Mouse (Mus musculus): ENCODE measurements at regions not wholly inside any gene's neighbourhood (a gene's known extent, or its start where the extent isn't known, plus 50 kb on each side); places are given as distances from the start of the nearest gene placed in this dataset.

- no peak overlapping the region for H3K4me3 ChIP-seq (ENCODE audit: low read depth, low read length)
- H3K4me1 ChIP-seq (ENCODE audit: insufficient read depth, low read depth, low read length): no peaks in the 10 kb centered on the region
- no peaks in the 10 kb centered on the region for H3K27me3 ChIP-seq (ENCODE audit: insufficient read depth, low read length)
- TF ChIP-seq GATA2 (IDR thresholded peaks at IDR 0.05; ENCODE audit: borderline replicate concordance, low read depth, low read length) (no peak), CTCF (IDR thresholded peaks at IDR 0.05; ENCODE audit: low read depth, low read length) (no peak), POLR2AphosphoS5 (IDR thresholded peaks at IDR 0.05; ENCODE audit: insufficient replicate concordance, low read depth, low read length) (no peak), GATA1 (IDR thresholded peaks at IDR 0.05; ENCODE audit: borderline replicate concordance, low read length) (no peak), TAL1 (conservative IDR thresholded peaks at IDR 0.05; ENCODE audit: low read depth, low read length) (no peak)
- DNase-seq (ENCODE audit: low spot score) (no peak), ATAC-seq (ENCODE audit: extremely low read depth, insufficient number of reproducible peaks, low FRiP score, poor library complexity, severe bottlenecking) (no peak)
- peaks cover 49% of the 10 kb centered on the region for H3K9me3 ChIP-seq (replicated peaks)
- H3K36me3 ChIP-seq (replicated peaks): no peaks in the 10 kb centered on the region
Measured at GRCm38 (mm10) chr14:105397467-105397866, 139.1 kb downstream of the Ndfip2 start.

DNA sequence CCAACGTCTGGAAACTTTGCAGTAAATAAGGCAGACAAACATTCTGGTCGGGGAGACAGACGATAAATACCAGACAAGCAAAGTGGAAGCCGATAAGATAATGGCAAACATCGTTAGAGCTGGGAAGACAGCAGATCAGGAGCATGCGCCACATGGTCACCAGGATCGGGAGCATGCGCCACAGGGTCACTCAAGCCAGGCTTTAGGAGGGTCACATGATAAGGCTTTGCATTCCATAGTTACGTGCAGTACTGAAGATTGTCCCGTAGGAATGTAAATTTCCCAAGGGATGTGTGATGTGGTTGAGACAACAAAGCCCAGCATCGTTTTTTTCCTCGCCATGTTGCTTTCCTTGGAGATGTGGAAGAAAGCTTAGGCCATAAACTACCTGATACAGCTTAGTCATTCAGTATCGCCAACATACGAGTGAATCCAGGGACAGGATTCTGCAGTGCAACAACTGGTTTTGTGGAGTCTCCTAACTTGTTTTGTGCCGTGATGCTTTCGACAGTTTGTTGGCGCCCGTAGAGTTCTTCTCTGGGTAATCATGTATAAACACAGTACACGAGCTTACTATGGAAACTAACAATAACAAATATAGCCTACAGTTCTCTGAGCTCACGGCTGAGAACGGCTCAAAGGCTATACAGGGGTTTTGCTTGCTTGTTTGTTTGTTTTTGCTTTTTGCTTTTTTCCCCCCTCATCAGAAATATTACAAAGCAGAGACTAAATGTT is 133.9 kb downstream of the Ndfip2 start:
- H3K4me1 ChIP-seq (ENCODE audit: insufficient read depth, low read depth, low read length): no peaks in the 10 kb centered on the region
- H3K27me3 ChIP-seq (ENCODE audit: insufficient read depth, low read length): no peaks in the 10 kb centered on the region
- DNase-seq (ENCODE audit: low spot score) (no peak), ATAC-seq (ENCODE audit: extremely low read depth, insufficient number of reproducible peaks, low FRiP score, poor library complexity, severe bottlenecking) (no peak)
- H3K4me3 ChIP-seq (ENCODE audit: low read depth, low read length): no peak overlapping the region
- H3K36me3 ChIP-seq (replicated peaks): no peaks in the 10 kb centered on the region
- H3K9me3 ChIP-seq (replicated peaks): peaks cover 50% of the 10 kb centered on the region
- TF ChIP-seq GATA2 (IDR thresholded peaks at IDR 0.05; ENCODE audit: borderline replicate concordance, low read depth, low read length) (no peak), GATA1 (IDR thresholded peaks at IDR 0.05; ENCODE audit: borderline replicate concordance, low read length) (no peak), CTCF (IDR thresholded peaks at IDR 0.05; ENCODE audit: low read depth, low read length) (no peak), TAL1 (conservative IDR thresholded peaks at IDR 0.05; ENCODE audit: low read depth, low read length) (no peak), POLR2AphosphoS5 (IDR thresholded peaks at IDR 0.05; ENCODE audit: insufficient replicate concordance, low read depth, low read length) (no peak)

- ATAC-seq (ENCODE audit: extremely low read depth, insufficient number of reproducible peaks, low FRiP score, poor library complexity, severe bottlenecking) (no peak), DNase-seq (ENCODE audit: low spot score) (no peak)
- Histone ChIP-seq H3K36me3 (replicated peaks) (no peaks in the 10 kb centered on the region), H3K9me3 (replicated peaks) (peaks cover 46% of the 10 kb centered on the region), H3K27me3 (ENCODE audit: insufficient read depth, low read length) (no peaks in the 10 kb centered on the region), H3K4me3 (ENCODE audit: low read depth, low read length) (no peak overlapping the region), H3K4me1 (ENCODE audit: insufficient read depth, low read depth, low read length) (no peaks in the 10 kb centered on the region)
- TF ChIP-seq GATA2 (IDR thresholded peaks at IDR 0.05; ENCODE audit: borderline replicate concordance, low read depth, low read length) (no peak), TAL1 (conservative IDR thresholded peaks at IDR 0.05; ENCODE audit: low read depth, low read length) (no peak), POLR2AphosphoS5 (IDR thresholded peaks at IDR 0.05; ENCODE audit: insufficient replicate concordance, low read depth, low read length) (no peak), CTCF (IDR thresholded peaks at IDR 0.05; ENCODE audit: low read depth, low read length) (no peak), GATA1 (IDR thresholded peaks at IDR 0.05; ENCODE audit: borderline replicate concordance, low read length) (no peak)
Measured at GRCm38 (mm10) chr14:105391430-105391829, 133.1 kb downstream of the Ndfip2 start.

GRCm38 (mm10) chr14:105385119-105385518 is 126.7 kb downstream of the Ndfip2 start:
- H3K4me3 ChIP-seq (ENCODE audit: low read depth, low read length): no peak overlapping the region
- H3K36me3 ChIP-seq (replicated peaks): no peaks in the 10 kb centered on the region
- ATAC-seq (ENCODE audit: extremely low read depth, insufficient number of reproducible peaks, low FRiP score, poor library complexity, severe bottlenecking) (no peak), DNase-seq (ENCODE audit: low spot score) (no peak)
- peaks cover 20% of the 10 kb centered on the region for H3K9me3 ChIP-seq (replicated peaks)
- H3K27me3 ChIP-seq (ENCODE audit: insufficient read depth, low read length): no peaks in the 10 kb centered on the region
- TF ChIP-seq TAL1 (conservative IDR thresholded peaks at IDR 0.05; ENCODE audit: low read depth, low read length) (no peak), GATA2 (IDR thresholded peaks at IDR 0.05; ENCODE audit: borderline replicate concordance, low read depth, low read length) (no peak), CTCF (IDR thresholded peaks at IDR 0.05; ENCODE audit: low read depth, low read length) (no peak), POLR2AphosphoS5 (IDR thresholded peaks at IDR 0.05; ENCODE audit: insufficient replicate concordance, low read depth, low read length) (no peak), GATA1 (IDR thresholded peaks at IDR 0.05; ENCODE audit: borderline replicate concordance, low read length) (no peak)
- H3K4me1 ChIP-seq (ENCODE audit: insufficient read depth, low read depth, low read length): no peaks in the 10 kb centered on the region

- no peaks in the 10 kb centered on the region for H3K36me3 ChIP-seq (replicated peaks)
- peaks cover 21% of the 10 kb centered on the region for H3K9me3 ChIP-seq (replicated peaks)
- TF ChIP-seq POLR2AphosphoS5 (IDR thresholded peaks at IDR 0.05; ENCODE audit: insufficient replicate concordance, low read depth, low read length) (no peak), TAL1 (conservative IDR thresholded peaks at IDR 0.05; ENCODE audit: low read depth, low read length) (no peak), GATA1 (IDR thresholded peaks at IDR 0.05; ENCODE audit: borderline replicate concordance, low read length) (no peak), GATA2 (IDR thresholded peaks at IDR 0.05; ENCODE audit: borderline replicate concordance, low read depth, low read length) (no peak), CTCF (IDR thresholded peaks at IDR 0.05; ENCODE audit: low read depth, low read length) (no peak)
- H3K27me3 ChIP-seq (ENCODE audit: insufficient read depth, low read length): no peaks in the 10 kb centered on the region
- no peak overlapping the region for H3K4me3 ChIP-seq (ENCODE audit: low read depth, low read length)
- no peaks in the 10 kb centered on the region for H3K4me1 ChIP-seq (ENCODE audit: insufficient read depth, low read depth, low read length)
- ATAC-seq (ENCODE audit: extremely low read depth, insufficient number of reproducible peaks, low FRiP score, poor library complexity, severe bottlenecking) (no peak), DNase-seq (ENCODE audit: low spot score) (no peak)
Measured at GRCm38 (mm10) chr14:105383382-105383781, 125.0 kb downstream of the Ndfip2 start.

- ATAC-seq (ENCODE audit: extremely low read depth, insufficient number of reproducible peaks, low FRiP score, poor library complexity, severe bottlenecking) (no peak), DNase-seq (ENCODE audit: low spot score) (no peak)
- Histone ChIP-seq H3K4me1 (ENCODE audit: insufficient read depth, low read depth, low read length) (no peaks in the 10 kb centered on the region), H3K4me3 (ENCODE audit: low read depth, low read length) (no peak overlapping the region), H3K9me3 (replicated peaks) (peaks cover 16% of the 10 kb centered on the region), H3K27me3 (ENCODE audit: insufficient read depth, low read length) (no peaks in the 10 kb centered on the region), H3K36me3 (replicated peaks) (no peaks in the 10 kb centered on the region)
- TF ChIP-seq CTCF (IDR thresholded peaks at IDR 0.05; ENCODE audit: low read depth, low read length) (no peak), TAL1 (conservative IDR thresholded peaks at IDR 0.05; ENCODE audit: low read depth, low read length) (no peak), POLR2AphosphoS5 (IDR thresholded peaks at IDR 0.05; ENCODE audit: insufficient replicate concordance, low read depth, low read length) (no peak), GATA2 (IDR thresholded peaks at IDR 0.05; ENCODE audit: borderline replicate concordance, low read depth, low read length) (no peak), GATA1 (IDR thresholded peaks at IDR 0.05; ENCODE audit: borderline replicate concordance, low read length) (no peak)
Measured at GRCm38 (mm10) chr14:105380101-105380500, 121.7 kb downstream of the Ndfip2 start.
